Mouse (Mus musculus): Measurements from ENCODE around the gene Pard3b. TPM values are rescaled to one million over a fixed set of nuclear protein-coding genes. Genes with fewer than 3 reads are reported as not detected.

Gene Pard3b
- polyA plus RNA-seq, 1 experiment from 2014 or later = 20.4 TPM

DNA sequence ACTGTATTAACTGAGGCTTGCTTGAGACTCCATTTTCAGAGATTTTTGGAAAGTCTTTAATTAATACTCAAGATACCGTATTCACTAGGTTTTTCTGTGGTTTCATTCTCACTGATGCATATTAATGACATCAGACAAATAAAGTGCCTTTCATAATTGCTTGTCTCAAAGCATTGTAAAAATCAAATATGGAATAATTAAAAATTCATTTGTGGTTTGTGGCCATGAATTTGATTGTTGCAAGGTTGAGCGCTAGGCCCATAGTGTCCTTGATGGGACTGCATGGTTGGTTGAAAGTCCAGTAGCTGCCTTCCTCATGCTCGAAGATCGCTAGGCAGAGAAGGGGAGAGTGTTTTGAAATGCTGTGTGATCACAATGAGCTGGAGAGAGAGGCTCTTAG is 323.9 kb downstream of the Pard3b start:
- no peaks in the 10 kb centered on the region for H3K4me1 ChIP-seq
- no peaks in the 10 kb centered on the region for H3K27me3 ChIP-seq
- H3K27ac ChIP-seq = no peak overlapping the region
- H3K9me3 ChIP-seq (replicated peaks) = no peaks in the 10 kb centered on the region
- H3K9ac ChIP-seq = no peak overlapping the region
- no peak overlapping the region for H3K4me3 ChIP-seq (replicated peaks)
- H3K36me3 ChIP-seq = no peaks in the 10 kb centered on the region
- 83% methylated on average over 4 of the region's 4 CpGs for WGBS
- H3K4me2 ChIP-seq = no peak overlapping the region
- no peak for ATAC-seq (replicated peaks; ENCODE audit: low FRiP score)

DNA sequence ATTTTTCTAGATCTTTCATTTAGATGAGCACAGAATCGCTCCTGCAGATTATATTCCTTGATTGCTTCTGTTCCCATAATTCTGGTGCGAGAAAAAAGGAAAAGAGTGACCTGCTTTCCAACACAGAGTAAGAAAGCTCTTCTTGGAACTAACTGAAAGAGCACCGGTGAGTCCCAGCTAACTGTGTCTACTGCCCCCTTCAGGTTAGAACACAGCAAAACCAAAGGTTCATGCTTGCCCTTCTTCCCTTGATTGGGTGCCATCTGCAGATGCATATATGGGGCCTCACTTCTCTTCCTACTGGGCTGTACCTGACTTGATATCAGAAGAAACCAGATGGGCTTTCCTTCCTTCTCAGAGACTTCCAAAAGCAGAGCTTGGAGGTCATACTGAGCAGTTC is 328.5 kb downstream of the Pard3b start:
- H3K4me1 ChIP-seq = no peaks in the 10 kb centered on the region
- 79% methylated on average over 3 of the region's 3 CpGs for WGBS
- H3K27me3 ChIP-seq = no peaks in the 10 kb centered on the region
- H3K4me3 ChIP-seq (replicated peaks) = no peak overlapping the region
- H3K9me3 ChIP-seq (replicated peaks) = no peaks in the 10 kb centered on the region
- no peak overlapping the region for H3K27ac ChIP-seq
- H3K36me3 ChIP-seq = no peaks in the 10 kb centered on the region
- ATAC-seq (replicated peaks; ENCODE audit: low FRiP score) = no peak
- H3K4me2 ChIP-seq = no peak overlapping the region
- no peak overlapping the region for H3K9ac ChIP-seq

DNA sequence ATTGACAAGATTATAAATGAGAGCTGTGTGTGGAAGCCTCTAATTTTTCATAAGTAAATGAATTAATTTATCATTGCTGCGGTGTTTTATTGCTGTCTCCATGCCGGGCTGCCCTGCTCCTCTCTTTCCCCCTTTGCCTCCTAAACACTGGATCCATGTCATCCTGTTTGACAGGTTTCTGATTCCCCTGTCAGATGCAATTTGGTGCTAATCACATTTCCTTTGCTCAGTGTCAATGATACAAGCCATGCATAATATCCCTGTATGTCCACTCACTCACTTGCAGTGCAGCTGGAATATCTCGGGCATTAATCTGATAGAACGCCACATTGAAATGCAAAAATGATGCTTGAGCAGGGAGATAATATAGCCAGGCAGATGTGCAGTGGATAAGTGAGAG is 329.2 kb downstream of the Pard3b start:
- no peaks in the 10 kb centered on the region for H3K36me3 ChIP-seq
- no peak overlapping the region for H3K4me2 ChIP-seq
- no peak for ATAC-seq (replicated peaks; ENCODE audit: low FRiP score)
- H3K27ac ChIP-seq = no peak overlapping the region
- H3K4me3 ChIP-seq (replicated peaks) = no peak overlapping the region
- H3K9ac ChIP-seq = no peak overlapping the region
- H3K9me3 ChIP-seq (replicated peaks) = no peaks in the 10 kb centered on the region
- 81% methylated on average over 4 of the region's 4 CpGs for WGBS
- H3K4me1 ChIP-seq = no peaks in the 10 kb centered on the region
- H3K27me3 ChIP-seq = no peaks in the 10 kb centered on the region

DNA sequence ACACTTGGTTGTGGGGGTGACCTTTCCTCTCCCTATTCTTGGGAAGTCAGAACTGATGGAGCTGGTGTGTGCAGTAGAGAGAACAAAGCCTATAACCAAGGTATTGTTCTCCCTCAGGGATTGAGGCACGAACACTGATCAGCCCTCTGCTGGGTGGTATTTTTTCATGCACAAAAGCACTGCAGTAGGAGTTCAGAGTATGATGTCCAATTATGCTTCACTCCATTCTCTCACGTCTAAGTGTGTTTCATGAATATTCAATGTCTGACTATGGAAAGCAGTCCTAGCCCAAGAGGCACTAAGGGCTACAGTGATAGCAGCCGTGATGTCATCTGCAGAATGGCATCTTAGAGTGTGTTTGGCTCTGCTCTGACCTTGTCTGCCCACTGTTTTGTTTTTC is 359.1 kb downstream of the Pard3b start:
- no peaks in the 10 kb centered on the region for H3K27me3 ChIP-seq
- H3K27ac ChIP-seq = no peak overlapping the region
- no peak for ATAC-seq (replicated peaks; ENCODE audit: low FRiP score)
- H3K4me1 ChIP-seq = no peaks in the 10 kb centered on the region
- H3K36me3 ChIP-seq = no peaks in the 10 kb centered on the region
- H3K4me3 ChIP-seq (replicated peaks) = no peak overlapping the region
- no peak overlapping the region for H3K4me2 ChIP-seq
- 73% methylated on average over 3 of the region's 3 CpGs for WGBS
- H3K9ac ChIP-seq = no peak overlapping the region
- H3K9me3 ChIP-seq (replicated peaks) = no peaks in the 10 kb centered on the region

DNA sequence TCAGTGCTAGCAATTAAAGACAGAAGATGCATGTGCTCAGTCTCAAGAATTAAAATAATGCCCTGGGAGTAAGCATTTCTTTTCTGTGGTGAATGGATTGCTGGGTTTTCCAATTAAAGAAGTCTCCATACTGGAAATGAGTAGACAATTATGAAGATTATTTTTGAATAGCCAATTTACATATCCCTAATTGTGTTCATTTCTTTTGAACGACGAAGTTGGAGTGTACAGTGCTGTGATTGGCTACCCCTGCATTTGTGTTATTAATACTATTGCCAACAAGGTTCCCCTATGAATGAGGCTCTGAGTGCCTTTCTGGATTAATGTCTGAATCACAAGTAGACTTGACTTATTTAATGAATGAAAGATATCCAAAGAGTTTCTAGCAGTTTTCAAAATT is 370.2 kb downstream of the Pard3b start:
- Histone ChIP-seq H3K9me3 (replicated peaks) (no peaks in the 10 kb centered on the region), H3K27ac (no peak overlapping the region), H3K4me1 (no peaks in the 10 kb centered on the region), H3K4me3 (replicated peaks) (no peak overlapping the region), H3K9ac (no peak overlapping the region), H3K27me3 (no peaks in the 10 kb centered on the region), H3K4me2 (no peak overlapping the region), H3K36me3 (no peaks in the 10 kb centered on the region)
- ATAC-seq (replicated peaks; ENCODE audit: low FRiP score) = no peak
- 89% methylated on average over 2 of the region's 2 CpGs for WGBS

DNA sequence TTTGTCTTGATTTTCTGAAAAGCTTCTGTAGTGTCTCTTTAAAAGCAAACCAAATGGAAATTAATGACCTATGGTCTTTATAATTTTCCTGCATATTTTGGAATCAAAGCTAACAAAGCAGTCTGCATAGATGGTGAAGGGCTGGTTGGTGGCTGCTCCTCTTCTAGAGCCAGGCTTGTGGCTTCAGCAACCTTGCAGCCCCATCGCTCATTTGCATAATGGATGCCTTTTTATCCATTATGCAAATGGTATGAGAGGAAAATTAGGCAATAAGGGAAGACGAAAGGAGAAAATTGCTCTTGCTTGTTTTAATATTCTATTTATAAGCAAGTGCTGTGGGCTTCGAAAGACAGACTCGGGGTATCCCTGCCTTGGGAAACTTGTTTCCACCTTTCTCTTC is 373.1 kb downstream of the Pard3b start:
- Histone ChIP-seq H3K36me3 (no peaks in the 10 kb centered on the region), H3K4me2 (no peak overlapping the region), H3K9ac (no peak overlapping the region), H3K9me3 (replicated peaks) (no peaks in the 10 kb centered on the region), H3K27ac (no peak overlapping the region), H3K4me1 (no peaks in the 10 kb centered on the region), H3K27me3 (no peaks in the 10 kb centered on the region), H3K4me3 (replicated peaks) (no peak overlapping the region)
- whole genome bisulfite sequencing = 92% methylated on average over 4 of the region's 4 CpGs
- no peak for ATAC-seq (replicated peaks; ENCODE audit: low FRiP score)

DNA sequence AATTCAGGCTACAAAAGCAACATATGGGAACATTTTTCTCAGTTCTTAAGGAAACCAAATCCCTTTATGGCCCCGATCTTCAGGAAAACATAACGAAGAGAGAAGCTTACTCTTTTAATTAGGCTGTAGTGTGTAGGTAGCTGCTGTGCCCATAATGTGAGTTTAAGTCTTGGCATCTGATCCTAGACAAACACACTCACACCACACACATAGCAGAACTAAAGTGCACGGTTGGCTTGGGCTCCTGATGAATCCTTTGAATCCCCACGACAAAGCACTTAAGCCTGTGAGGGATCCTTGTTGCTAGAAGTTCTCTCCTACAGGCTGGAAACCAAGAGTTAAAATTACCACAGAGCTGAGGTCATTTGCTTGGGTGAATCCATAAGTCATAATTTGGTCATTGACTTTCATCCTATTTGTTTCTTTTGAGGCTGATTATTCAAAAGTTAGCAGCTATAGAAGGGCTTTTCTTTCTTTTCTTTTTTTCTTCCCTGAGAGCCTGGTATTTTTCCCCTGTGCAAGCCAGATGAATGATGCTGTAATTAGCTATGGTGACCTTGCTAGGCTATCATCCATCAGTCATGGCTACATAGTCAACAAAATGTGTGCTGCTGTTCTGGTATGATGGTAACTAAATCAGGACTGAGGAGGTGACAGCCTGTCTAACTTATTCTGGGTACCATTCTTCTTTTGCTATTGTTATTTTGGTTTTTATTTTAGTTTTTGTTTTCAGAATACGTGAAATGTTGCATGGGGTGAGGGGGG is 378.1 kb downstream of the Pard3b start:
- Histone ChIP-seq H3K4me3 (replicated peaks) (no peak overlapping the region), H3K9me3 (replicated peaks) (no peaks in the 10 kb centered on the region), H3K27me3 (no peaks in the 10 kb centered on the region), H3K4me1 (peaks cover 5% of the 10 kb centered on the region; the same call in 1 of the 2 replicates), H3K36me3 (no peaks in the 10 kb centered on the region), H3K4me2 (no peak overlapping the region), H3K9ac (no peak overlapping the region), H3K27ac (no peak overlapping the region)
- WGBS = 33% methylated on average over 5 of the region's 5 CpGs
- no peak for ATAC-seq (replicated peaks; ENCODE audit: low FRiP score)

DNA sequence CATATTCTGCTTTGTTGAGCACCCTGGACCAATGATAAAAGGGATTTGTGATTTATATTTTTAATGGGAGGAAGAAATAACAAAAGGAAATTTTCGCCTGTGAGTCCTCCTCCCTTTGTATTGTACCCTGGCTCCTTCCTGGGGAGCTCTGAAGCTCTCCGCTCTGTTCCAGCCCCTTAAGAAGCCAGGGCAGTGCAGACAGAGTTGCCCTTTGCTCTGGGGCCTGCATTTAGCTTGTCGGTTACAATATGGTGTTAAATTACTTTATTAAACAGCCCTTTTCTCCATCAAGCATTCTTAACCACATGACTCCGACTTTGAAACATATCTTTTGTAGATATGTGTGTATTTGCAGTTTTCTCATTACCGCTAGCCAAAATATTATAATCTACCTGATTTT is 379.7 kb downstream of the Pard3b start:
- ATAC-seq (replicated peaks; ENCODE audit: low FRiP score) = 0 out of 2 replicates have a peak, but pooled peaks have one; percentile 64

DNA sequence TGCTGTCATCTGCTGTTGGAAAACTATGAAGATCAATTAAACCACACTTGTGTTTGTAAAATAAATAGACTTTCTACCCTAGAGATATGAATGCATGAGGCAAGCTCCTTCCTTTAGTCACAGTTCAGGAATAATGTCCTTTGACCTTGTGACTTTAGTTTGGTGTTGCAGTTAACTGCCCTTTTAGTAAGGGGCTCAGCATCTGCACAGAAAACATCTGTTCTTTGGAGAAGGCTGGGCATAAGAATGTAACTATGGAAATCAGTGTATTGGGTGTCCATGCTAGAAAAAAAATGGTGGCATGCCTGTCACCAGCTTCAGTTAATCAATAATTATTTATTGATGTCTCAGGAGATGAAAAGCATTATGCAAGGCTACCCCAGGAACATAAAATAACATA is 381.1 kb downstream of the Pard3b start:
- no peaks in the 10 kb centered on the region for H3K9me3 ChIP-seq (replicated peaks)
- H3K36me3 ChIP-seq = no peaks in the 10 kb centered on the region
- no peak for ATAC-seq (replicated peaks; ENCODE audit: low FRiP score)
- H3K9ac ChIP-seq = no peak overlapping the region
- H3K4me2 ChIP-seq = no peak overlapping the region
- H3K27me3 ChIP-seq = no peaks in the 10 kb centered on the region
- H3K4me3 ChIP-seq (replicated peaks) = no peak overlapping the region
- H3K27ac ChIP-seq = no peak overlapping the region
- H3K4me1 ChIP-seq = peaks cover 5% of the 10 kb centered on the region; the same call in 1 of the 2 replicates

More for the DNA sequence above, 379.7 kb downstream of the Pard3b start:
- no peaks in the 10 kb centered on the region for H3K27me3 ChIP-seq
- H3K36me3 ChIP-seq = no peaks in the 10 kb centered on the region
- peaks cover 5% of the 10 kb centered on the region; the same call in 1 of the 2 replicates for H3K4me1 ChIP-seq
- no peaks in the 10 kb centered on the region for H3K9me3 ChIP-seq (replicated peaks)
- WGBS = 45% methylated on average over 5 of the region's 5 CpGs
- H3K4me2 ChIP-seq = no peak overlapping the region
- no peak overlapping the region for H3K27ac ChIP-seq
- no peak overlapping the region for H3K9ac ChIP-seq
- no peak overlapping the region for H3K4me3 ChIP-seq (replicated peaks)

DNA sequence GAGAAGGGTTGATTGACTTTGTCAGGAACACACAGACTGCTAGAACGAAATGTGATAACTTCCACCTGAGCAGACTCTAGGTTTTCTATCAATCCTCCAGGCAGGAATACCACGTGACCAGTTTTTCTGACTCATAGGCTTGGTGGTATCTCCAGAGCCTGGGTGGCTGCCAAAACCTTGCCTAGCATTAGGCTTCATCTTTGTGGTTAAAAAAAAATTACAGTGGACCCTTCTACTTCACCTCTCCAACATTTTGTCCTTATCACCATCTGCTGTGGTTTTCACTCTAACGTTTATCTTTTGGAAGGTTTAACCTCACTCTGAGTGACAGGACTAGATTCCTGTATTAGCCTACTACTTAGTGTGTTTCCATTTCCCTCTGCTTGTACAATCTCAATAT is 403.1 kb downstream of the Pard3b start:
- ATAC-seq (replicated peaks; ENCODE audit: low FRiP score) = no peak
- H3K4me3 ChIP-seq (replicated peaks) = no peak overlapping the region
- H3K4me1 ChIP-seq = no peaks in the 10 kb centered on the region
- H3K27me3 ChIP-seq = no peaks in the 10 kb centered on the region
- no peaks in the 10 kb centered on the region for H3K9me3 ChIP-seq (replicated peaks)
- no peak overlapping the region for H3K4me2 ChIP-seq
- no peak overlapping the region for H3K9ac ChIP-seq
- H3K27ac ChIP-seq = no peak overlapping the region
- WGBS = 77% methylated on average over 3 of the region's 3 CpGs
- H3K36me3 ChIP-seq = no peaks in the 10 kb centered on the region

DNA sequence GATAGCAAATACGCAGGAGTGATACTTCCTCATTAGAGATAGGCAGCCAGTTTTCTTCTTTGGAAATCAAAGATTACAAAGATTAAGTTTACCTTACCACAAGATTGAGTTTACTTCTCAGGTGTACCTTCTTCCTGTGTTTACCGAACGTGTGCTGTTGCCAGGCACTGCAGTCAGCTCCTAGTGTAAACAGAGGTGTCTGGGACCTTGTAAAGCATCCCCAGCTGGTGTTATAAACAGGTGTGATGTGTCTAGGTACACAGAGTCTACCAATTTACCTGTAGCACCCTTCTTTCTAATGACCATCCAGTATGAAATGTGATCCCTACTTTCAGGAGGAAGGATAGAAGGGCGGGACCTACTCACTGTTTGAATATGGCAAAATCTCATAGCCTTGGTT is 410.0 kb downstream of the Pard3b start:
- WGBS = 79% methylated on average over 4 of the region's 4 CpGs
- no peak overlapping the region for H3K4me3 ChIP-seq (replicated peaks)
- H3K36me3 ChIP-seq = no peaks in the 10 kb centered on the region
- no peak overlapping the region for H3K9ac ChIP-seq
- H3K4me2 ChIP-seq = no peak overlapping the region
- no peak for ATAC-seq (replicated peaks; ENCODE audit: low FRiP score)
- H3K4me1 ChIP-seq = no peaks in the 10 kb centered on the region
- H3K9me3 ChIP-seq (replicated peaks) = no peaks in the 10 kb centered on the region
- no peak overlapping the region for H3K27ac ChIP-seq
- no peaks in the 10 kb centered on the region for H3K27me3 ChIP-seq

DNA sequence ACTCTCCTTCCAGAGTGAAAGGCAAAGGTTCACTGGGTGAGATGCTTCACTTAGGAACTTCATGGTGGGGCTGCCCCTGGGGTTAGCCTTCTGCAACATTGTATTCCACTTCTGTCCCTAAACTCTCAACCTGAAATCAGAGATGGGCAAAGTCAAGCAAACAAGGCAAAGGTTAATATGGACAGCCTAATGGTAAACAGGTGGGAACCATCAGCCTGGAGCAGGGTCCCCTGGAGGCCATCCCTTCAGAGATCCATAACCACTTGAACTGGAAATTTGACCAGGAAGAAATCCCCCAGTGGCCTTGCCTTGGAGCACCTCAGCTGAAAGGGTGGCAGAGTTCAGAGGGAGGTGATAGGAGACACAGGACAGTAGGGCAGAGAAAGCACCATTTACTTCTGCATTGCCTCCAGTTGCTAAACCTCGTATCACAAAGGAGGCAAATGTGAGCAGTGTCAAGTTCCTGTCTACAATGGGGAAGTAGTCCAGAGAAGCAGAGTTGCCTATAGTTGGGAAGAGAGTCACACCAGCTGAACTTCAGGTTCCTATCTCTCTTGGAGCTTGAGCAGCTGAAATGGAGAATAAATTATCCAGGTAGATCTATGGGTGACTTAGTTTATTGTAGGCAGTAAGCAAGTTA is 412.7 kb downstream of the Pard3b start:
- ATAC-seq (replicated peaks; ENCODE audit: low FRiP score) = no peak

More for the DNA sequence above, 412.7 kb downstream of the Pard3b start:
- H3K4me3 ChIP-seq (replicated peaks) = no peak overlapping the region
- H3K27ac ChIP-seq = no peak overlapping the region
- H3K4me2 ChIP-seq = no peak overlapping the region
- no peak overlapping the region for H3K9ac ChIP-seq
- H3K4me1 ChIP-seq = 0 out of 2 replicates have a peak, but pooled peaks cover 2% of the 10 kb centered on the region
- 14% methylated on average over 1 of the region's 1 CpGs for WGBS
- H3K27me3 ChIP-seq = no peaks in the 10 kb centered on the region
- H3K36me3 ChIP-seq = no peaks in the 10 kb centered on the region
- no peaks in the 10 kb centered on the region for H3K9me3 ChIP-seq (replicated peaks)
